Mouse (Mus musculus) G1E (cell line): ENCODE measurements at regions not wholly inside any gene's neighbourhood (a gene's known extent, or its start where the extent isn't known, plus 50 kb on each side); places are given as distances from the start of the nearest gene placed in this dataset.

Experiments used
- ATAC-seq: 2 replicates; pipeline ENCODE4 v1.8.0; 2016; ENCODE audit warnings: mild to moderate bottlenecking; ENCODE audit not compliant: insufficient number of reproducible peaks, poor library complexity, low FRiP score, severe bottlenecking; ENCODE audit errors: extremely low read depth
- DNase-seq: peaks from one replicate; pipeline ENCODE4 v3.0.0; 2012; ENCODE audit warnings: low spot score
- H3K27me3 ChIP-seq: 2 replicates; pipeline ENCODE4 v1.6.1; 2012; ENCODE audit warnings: mild to moderate bottlenecking, low read length, inconsistent platforms; ENCODE audit not compliant: insufficient read depth
- H3K36me3 ChIP-seq: replicated peaks from 2 replicates; pipeline ENCODE3; 2012; ENCODE audit warnings: mild to moderate bottlenecking, inconsistent platforms
- H3K4me1 ChIP-seq: 2 replicates; pipeline ENCODE4 v1.6.1; 2012; ENCODE audit warnings: low read depth, low read length, inconsistent platforms, mixed read lengths; ENCODE audit not compliant: insufficient read depth
- H3K4me3 ChIP-seq: 2 replicates; pipeline ENCODE4 v1.5.1; 2012; ENCODE audit warnings: low read depth, mild to moderate bottlenecking, inconsistent platforms, low read length, moderate library complexity, mixed read lengths
- H3K9me3 ChIP-seq: replicated peaks from 2 replicates; pipeline ENCODE4 v1.6.1; 2012; ENCODE audit warnings: inconsistent platforms
- CTCF ChIP-seq: IDR thresholded peaks from 2 replicates; pipeline ENCODE4 v1.5.1; 2012; ENCODE audit warnings: low read depth, low read length, inconsistent platforms, mixed read lengths
- GATA1 ChIP-seq: IDR thresholded peaks from 2 replicates; pipeline ENCODE4 v1.6.1; 2012; ENCODE audit warnings: borderline replicate concordance, low read length, inconsistent platforms, mixed read lengths
- GATA2 ChIP-seq: IDR thresholded peaks from 2 replicates; pipeline ENCODE4 v1.6.1; 2012; ENCODE audit warnings: low read depth, low read length, inconsistent platforms, borderline replicate concordance
- POLR2AphosphoS5 ChIP-seq: IDR thresholded peaks from 2 replicates; pipeline ENCODE4 v1.6.1; 2012; ENCODE audit warnings: low read depth, low read length, inconsistent platforms; ENCODE audit not compliant: insufficient replicate concordance
- TAL1 ChIP-seq: conservative IDR thresholded peaks from 2 replicates; pipeline ENCODE4 v1.6.1; 2012; ENCODE audit warnings: low read depth, low read length, inconsistent platforms, mixed read lengths

DNA sequence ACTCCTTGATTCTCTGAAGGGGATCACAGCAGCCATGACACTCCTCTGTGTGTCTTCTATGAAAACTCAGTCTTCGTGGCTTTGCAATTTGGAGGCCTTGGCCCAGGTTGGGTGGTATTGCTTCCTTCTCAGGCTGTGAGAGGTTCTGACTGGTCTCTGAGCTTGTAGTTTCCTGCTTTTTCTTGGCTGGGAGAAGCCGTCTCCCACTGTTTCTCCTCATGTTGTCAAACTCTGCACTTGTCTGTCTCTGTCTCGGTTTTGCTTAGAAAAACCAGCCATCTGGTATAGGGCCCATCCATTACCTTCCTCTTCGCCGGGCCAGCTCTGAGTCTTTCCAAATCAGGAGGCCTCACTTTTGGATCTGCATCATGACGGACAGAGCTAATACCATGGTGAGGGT, 360.3 kb downstream of the Fam19a5 start:
- ATAC-seq (no peak), DNase-seq (no peak)
- Histone ChIP-seq H3K27me3 (no peaks in the 10 kb centered on the region), H3K4me1 (no peaks in the 10 kb centered on the region), H3K36me3 (no peaks in the 10 kb centered on the region), H3K9me3 (peaks cover 87% of the 10 kb centered on the region), H3K4me3 (no peak overlapping the region)
- no peak for TF ChIP-seq GATA2
- no peak for TF ChIP-seq TAL1
- TF ChIP-seq CTCF = no peak
- TF ChIP-seq POLR2AphosphoS5 = no peak
- no peak for TF ChIP-seq GATA1

DNA sequence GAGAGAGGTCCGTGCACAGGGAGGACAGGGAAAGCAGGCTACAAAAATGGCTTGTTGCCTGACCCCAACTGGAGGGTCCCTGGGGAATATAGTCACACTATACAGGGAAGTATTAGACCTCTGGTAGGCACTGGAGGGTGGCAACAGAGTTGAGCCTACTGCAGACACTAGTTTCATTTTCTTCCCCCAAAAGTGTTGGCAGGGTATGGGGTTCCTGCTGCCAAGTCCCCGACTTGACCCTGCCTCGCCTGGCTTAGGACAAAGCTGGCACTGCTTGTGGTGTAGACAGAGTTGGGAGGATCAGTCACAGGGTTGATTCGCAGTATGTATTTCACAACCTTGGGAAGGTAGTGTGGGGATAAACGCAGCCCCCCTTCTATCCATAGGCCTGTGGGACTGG, 362.2 kb downstream of the Fam19a5 start:
- ATAC-seq (no peak), DNase-seq (no peak)
- Histone ChIP-seq H3K36me3 (no peaks in the 10 kb centered on the region), H3K9me3 (peaks cover 79% of the 10 kb centered on the region), H3K27me3 (no peaks in the 10 kb centered on the region), H3K4me1 (no peaks in the 10 kb centered on the region), H3K4me3 (no peak overlapping the region)
- TF ChIP-seq CTCF (no peak), POLR2AphosphoS5 (no peak), GATA2 (no peak), TAL1 (no peak)

DNA sequence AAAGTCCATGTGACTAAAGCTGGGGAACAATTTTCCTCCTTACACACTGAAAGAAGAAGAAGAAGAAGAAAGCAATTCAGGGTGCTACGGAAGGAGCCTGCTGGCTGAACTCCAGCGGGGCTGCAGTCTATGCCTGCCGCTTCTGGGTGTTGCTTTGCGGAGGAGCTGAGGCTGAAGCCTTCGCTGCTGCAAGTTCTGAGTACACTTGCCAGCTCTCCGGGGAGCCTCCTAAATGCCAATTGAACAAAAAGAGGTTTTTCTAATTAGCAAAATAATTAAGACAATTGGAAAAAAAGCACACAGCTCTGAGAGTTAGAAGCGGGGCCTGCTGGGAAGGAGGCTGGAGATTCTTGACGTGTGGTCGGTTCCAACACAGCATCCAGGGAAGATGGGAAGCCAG, 378.0 kb downstream of the Fam19a5 start:
- no peak for TF ChIP-seq POLR2AphosphoS5
- no peak for TF ChIP-seq TAL1
- no peak for TF ChIP-seq GATA2
- TF ChIP-seq GATA1 = no peak
- TF ChIP-seq CTCF = no peak
- ATAC-seq = no peak
- H3K27me3 ChIP-seq = no peaks in the 10 kb centered on the region
- H3K9me3 ChIP-seq = peaks cover 66% of the 10 kb centered on the region
- no peak overlapping the region for H3K4me3 ChIP-seq
- H3K36me3 ChIP-seq = no peaks in the 10 kb centered on the region
- no peaks in the 10 kb centered on the region for H3K4me1 ChIP-seq
- DNase-seq = no peak

DNA sequence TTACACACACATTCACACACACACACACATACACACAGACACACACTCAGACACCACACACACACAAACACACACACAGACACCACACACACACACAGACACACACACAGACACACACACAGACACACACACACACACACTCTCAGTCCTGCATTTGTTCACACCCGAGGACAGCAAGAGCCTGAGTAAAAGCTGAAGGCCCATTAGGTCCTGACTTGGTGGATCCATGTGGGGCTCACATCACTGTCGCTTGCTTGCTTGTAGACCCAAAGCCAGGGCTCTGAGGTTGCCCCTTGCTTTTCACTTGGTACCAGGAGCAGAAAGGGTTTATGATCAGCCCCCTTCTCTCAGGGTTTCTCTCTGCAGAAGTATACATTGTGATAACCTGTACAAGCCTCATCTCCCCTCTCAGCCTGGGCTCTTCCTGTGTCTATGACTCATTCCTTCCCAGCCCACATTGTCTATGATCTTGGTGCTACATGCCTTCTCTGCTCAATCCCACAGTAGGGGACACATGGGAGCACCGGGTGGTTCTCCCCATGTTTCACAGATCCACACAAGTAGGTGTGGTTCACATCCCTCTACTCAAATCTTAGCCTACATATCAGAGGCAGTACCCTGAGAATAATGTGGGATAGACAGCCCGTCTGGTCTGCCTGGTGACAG, 378.8 kb downstream of the Fam19a5 start:
- Histone ChIP-seq H3K36me3 (no peaks in the 10 kb centered on the region), H3K4me1 (no peaks in the 10 kb centered on the region), H3K27me3 (no peaks in the 10 kb centered on the region), H3K4me3 (no peak overlapping the region), H3K9me3 (peaks cover 67% of the 10 kb centered on the region)
- no peak for DNase-seq
- ATAC-seq = no peak
- TF ChIP-seq TAL1 (no peak), CTCF (no peak), POLR2AphosphoS5 (no peak)

DNA sequence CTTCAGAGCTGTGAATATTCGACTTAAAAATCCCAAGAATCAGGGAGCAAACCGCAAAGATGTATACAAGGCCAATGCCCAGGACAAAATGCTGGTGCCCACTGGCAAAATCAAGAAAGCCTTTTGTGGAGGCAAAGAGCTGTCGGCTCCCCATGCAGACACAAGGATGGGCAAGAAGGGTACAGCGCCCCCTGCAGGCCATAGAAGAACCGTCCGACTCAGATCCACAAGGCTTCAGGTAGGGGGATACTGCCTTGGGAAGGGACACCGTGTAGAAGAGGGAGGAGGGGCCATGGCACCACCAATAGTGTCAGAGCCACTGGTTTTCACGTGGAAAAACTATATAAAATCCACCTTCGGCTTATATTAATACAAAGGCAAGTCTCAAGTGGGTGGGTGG, 379.8 kb downstream of the Fam19a5 start:
- H3K4me3 ChIP-seq = no peak overlapping the region

DNA sequence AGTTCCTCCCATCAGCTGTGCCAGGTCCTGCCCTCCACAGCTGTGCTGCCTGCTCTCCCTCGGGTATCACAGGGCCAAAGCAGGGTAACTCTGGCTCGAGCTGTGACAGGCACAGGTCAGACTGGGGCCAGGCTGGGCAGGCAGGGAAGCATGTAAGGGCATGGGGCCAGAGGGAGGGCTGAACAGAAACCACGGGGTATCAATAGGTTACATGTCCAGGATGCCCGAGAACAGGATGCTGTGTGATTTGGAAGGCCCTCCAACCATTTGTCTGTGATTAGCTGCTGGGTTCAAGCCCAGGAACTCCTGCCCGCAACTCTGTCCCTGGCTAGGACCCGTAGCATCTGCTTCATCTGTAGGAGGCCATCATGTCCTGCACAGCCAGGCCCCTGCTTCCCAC, 391.9 kb downstream of the Fam19a5 start:
- peaks cover 87% of the 10 kb centered on the region for H3K9me3 ChIP-seq
- ATAC-seq = no peak
- DNase-seq = no peak

More for the DNA sequence above, 379.8 kb downstream of the Fam19a5 start:
- H3K36me3 ChIP-seq = no peaks in the 10 kb centered on the region
- H3K27me3 ChIP-seq = no peaks in the 10 kb centered on the region
- no peaks in the 10 kb centered on the region for H3K4me1 ChIP-seq
- peaks cover 69% of the 10 kb centered on the region for H3K9me3 ChIP-seq
- DNase-seq (no peak), ATAC-seq (no peak)
- no peak for TF ChIP-seq TAL1
- TF ChIP-seq POLR2AphosphoS5 = no peak
- TF ChIP-seq GATA2 = no peak
- TF ChIP-seq GATA1 = no peak
- TF ChIP-seq CTCF = no peak

More for the DNA sequence above, 391.9 kb downstream of the Fam19a5 start:
- no peaks in the 10 kb centered on the region for H3K4me1 ChIP-seq
- no peak overlapping the region; the same call in 1 of the 2 replicates for H3K4me3 ChIP-seq
- TF ChIP-seq POLR2AphosphoS5 (no peak), TAL1 (no peak), CTCF (no peak), GATA2 (no peak), GATA1 (no peak)
- no peaks in the 10 kb centered on the region for H3K27me3 ChIP-seq
- H3K36me3 ChIP-seq = no peaks in the 10 kb centered on the region
